Mouse (Mus musculus) limb, embryonic 11.5 days (tissue): Measurements from ENCODE around the gene Cecr2. TPM values are rescaled to one million over a fixed set of nuclear protein-coding genes. Genes with fewer than 3 reads are reported as not detected.

Experiments
- ATAC-seq: fragments of 200-750 bp; cut with Nextera tagmentation; 2 replicates; pipeline ENCODE4 v1.8.0; 2017; ENCODE audit warnings: low read depth; ENCODE audit not compliant: insufficient number of reproducible peaks, low FRiP score, low TSS enrichment
- DNase-seq: peaks from one replicate; pipeline ENCODE4 v3.0.0-alpha.2; 2015; ENCODE audit warnings: low spot score
- H3K27ac ChIP-seq: fragments of 300-500 bp; sonication (generic); replicated peaks from 2 replicates; pipeline ENCODE4 v1.5.1; 2014; ENCODE audit warnings: low read depth, mild to moderate bottlenecking, low read length
- H3K27me3 ChIP-seq: fragments of 300-500 bp; sonication (generic); 2 replicates; pipeline ENCODE4 v1.6.1; 2014; ENCODE audit warnings: mild to moderate bottlenecking, low read length, mixed read lengths; ENCODE audit not compliant: control insufficient read depth, insufficient read depth
- H3K36me3 ChIP-seq: fragments of 300-500 bp; sonication (generic); 2 replicates; pipeline ENCODE4 v1.6.1; 2014; ENCODE audit warnings: mild to moderate bottlenecking, low read length, moderate library complexity, mixed read lengths; ENCODE audit not compliant: control insufficient read depth, insufficient read depth
- H3K4me1 ChIP-seq: fragments of 300-500 bp; sonication (generic); 2 replicates; pipeline ENCODE4 v1.6.1; 2014; ENCODE audit warnings: low read length, mixed read lengths; ENCODE audit not compliant: control insufficient read depth, insufficient read depth
- H3K4me2 ChIP-seq: fragments of 300-500 bp; sonication (generic); 2 replicates; pipeline ENCODE4 v1.6.1; 2014; ENCODE audit warnings: low read depth, mild to moderate bottlenecking, moderate library complexity; ENCODE audit not compliant: severe bottlenecking
- H3K4me3 ChIP-seq: fragments of 300-500 bp; sonication (generic); 2 replicates; pipeline ENCODE4 v1.5.1; 2014; ENCODE audit warnings: low read depth, low read length
- H3K9ac ChIP-seq: fragments of 300-500 bp; sonication (generic); 2 replicates; pipeline ENCODE4 v1.6.1; 2014; ENCODE audit warnings: mild to moderate bottlenecking, low read length
- H3K9me3 ChIP-seq: fragments of 300-500 bp; sonication (generic); 2 replicates; pipeline ENCODE4 v1.6.1; 2016; ENCODE audit warnings: low read length; ENCODE audit not compliant: control insufficient read depth
- WGBS: fragments of 180-500 bp; shearing (Covaris S2); extraction: QIAGEN DNeasy Blood & Tissue Kit; methylation state at CpG from one replicate; pipeline ENCODE4 v1.1.7; 2014; 5-methylcytosine and 5-hydroxymethylcytosine counted together
- polyA plus RNA-seq: library from polyadenylated mRNA; unstranded; fragments of >200 nt; fragmentation: Nextera tagmentation; extraction: Ambion mirVana; gene quantifications from 2 replicates; pipeline ENCODE4 v1.2.1, GENCODE M21; 2014

Cecr2 gene
- polyA plus RNA-seq, 1 experiment from 2014 or later: 13.0 TPM

DNA sequence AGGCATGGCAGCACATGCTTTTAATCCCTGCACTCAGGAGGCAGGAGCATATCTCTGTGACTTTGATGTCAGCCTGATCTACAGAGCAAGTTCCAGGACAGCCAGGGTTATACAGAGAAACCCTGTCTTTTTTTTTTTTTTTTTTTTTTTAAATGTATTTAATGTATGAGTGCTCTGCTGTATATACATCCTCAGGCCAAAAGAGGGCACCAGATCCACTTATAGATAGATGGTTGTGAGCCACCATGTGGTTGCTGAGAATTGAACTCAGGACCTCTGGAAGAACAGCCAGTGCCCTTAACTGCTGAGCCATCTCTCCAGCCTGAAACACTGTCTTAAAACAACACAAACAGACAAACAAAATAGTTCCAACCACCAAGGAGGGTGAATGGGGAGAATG lies 122.7 kb downstream of the Cecr2 start:
- Histone ChIP-seq H3K27me3 (no peaks in the 10 kb centered on the region), H3K27ac (no peak overlapping the region), H3K4me3 (no peak overlapping the region), H3K36me3 (peaks cover 4% of the 10 kb centered on the region), H3K9ac (no peak overlapping the region), H3K4me1 (no peaks in the 10 kb centered on the region), H3K4me2 (no peak overlapping the region), H3K9me3 (no peaks in the 10 kb centered on the region)
- no peak for DNase-seq
- no peak for ATAC-seq

DNA sequence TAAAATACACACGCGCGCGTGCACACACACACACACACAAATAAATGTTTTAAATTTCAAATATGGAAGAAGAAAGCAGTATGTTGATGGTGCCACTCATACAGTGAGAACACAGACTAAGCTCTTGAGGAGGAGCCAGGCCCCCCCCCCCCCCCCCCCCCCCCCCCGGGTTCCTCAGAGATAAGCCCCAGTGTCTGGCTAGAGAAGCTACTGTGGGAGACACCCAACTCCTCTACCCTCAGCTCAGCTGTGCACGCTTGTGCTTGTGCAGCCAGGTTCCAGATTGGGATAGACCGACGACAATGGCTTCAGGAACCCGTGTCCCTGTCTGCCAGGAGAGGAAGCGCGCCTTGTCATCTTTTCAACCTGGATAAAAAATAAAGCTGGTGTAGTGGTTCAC lies 124.0 kb downstream of the Cecr2 start:
- WGBS: 93% methylated on average over 10 of the region's 11 CpGs
- no peaks in the 10 kb centered on the region for H3K4me1 ChIP-seq
- H3K4me2 ChIP-seq: no peak overlapping the region
- DNase-seq (no peak), ATAC-seq (no peak)
- no peak overlapping the region for H3K4me3 ChIP-seq
- H3K9ac ChIP-seq: no peak overlapping the region
- peaks cover 4% of the 10 kb centered on the region for H3K36me3 ChIP-seq
- H3K27me3 ChIP-seq: no peaks in the 10 kb centered on the region
- no peak overlapping the region for H3K27ac ChIP-seq
- no peaks in the 10 kb centered on the region for H3K9me3 ChIP-seq

DNA sequence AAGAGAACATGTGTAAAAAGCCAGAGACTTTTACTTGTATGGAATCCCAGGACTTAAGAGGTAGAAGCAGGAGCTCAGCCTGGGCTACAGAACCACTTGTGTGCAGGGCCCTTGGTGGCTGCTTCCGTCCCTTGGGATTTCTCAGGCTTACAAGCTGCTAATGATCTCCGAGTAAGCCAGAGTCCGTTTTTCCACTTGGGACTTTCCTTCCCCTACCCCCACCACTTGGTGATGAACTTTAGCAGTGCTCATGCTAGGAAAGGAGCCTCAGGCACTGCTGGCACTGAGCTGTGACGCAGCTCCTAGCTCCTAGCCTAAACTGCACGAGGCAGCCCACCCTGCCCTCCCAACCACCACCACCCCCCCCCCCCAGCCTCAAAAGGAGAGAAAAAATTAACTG lies 124.5 kb downstream of the Cecr2 start:
- Histone ChIP-seq H3K27me3 (no peaks in the 10 kb centered on the region), H3K4me2 (no peak overlapping the region), H3K27ac (no peak overlapping the region), H3K9ac (no peak overlapping the region), H3K9me3 (no peaks in the 10 kb centered on the region), H3K4me3 (no peak overlapping the region), H3K36me3 (peaks cover 4% of the 10 kb centered on the region), H3K4me1 (no peaks in the 10 kb centered on the region)
- 41% methylated on average over 5 of the region's 5 CpGs for WGBS
- DNase-seq: no peak
- ATAC-seq: no peak

DNA sequence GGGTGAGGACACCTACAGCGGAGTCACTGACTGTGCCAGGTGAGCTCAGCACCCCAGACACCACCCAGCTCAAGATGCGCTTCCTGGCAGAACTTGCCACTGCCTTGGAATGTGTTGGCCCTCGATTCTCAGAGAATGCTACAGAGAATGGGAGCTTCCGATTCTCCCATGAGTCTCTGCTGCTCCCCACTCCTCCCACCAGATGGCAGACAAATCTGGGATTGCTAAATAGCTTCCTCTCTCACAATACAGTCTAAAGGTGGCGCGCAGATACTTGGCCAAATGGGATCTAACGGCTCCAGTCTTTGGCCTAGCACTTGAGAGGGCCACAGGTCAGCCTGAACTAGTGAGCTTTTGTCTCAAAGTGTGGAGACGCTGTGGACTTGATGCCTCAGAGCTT lies 126.8 kb downstream of the Cecr2 start:
- H3K9me3 ChIP-seq: no peaks in the 10 kb centered on the region
- no peak overlapping the region for H3K4me3 ChIP-seq
- H3K4me2 ChIP-seq: no peak overlapping the region
- WGBS: 86% methylated on average over 8 of the region's 8 CpGs
- no peak for ATAC-seq
- no peak overlapping the region for H3K27ac ChIP-seq
- peaks cover 8% of the 10 kb centered on the region for H3K36me3 ChIP-seq
- no peaks in the 10 kb centered on the region for H3K4me1 ChIP-seq
- H3K27me3 ChIP-seq: no peaks in the 10 kb centered on the region
- H3K9ac ChIP-seq: no peak overlapping the region
- DNase-seq: no peak

DNA sequence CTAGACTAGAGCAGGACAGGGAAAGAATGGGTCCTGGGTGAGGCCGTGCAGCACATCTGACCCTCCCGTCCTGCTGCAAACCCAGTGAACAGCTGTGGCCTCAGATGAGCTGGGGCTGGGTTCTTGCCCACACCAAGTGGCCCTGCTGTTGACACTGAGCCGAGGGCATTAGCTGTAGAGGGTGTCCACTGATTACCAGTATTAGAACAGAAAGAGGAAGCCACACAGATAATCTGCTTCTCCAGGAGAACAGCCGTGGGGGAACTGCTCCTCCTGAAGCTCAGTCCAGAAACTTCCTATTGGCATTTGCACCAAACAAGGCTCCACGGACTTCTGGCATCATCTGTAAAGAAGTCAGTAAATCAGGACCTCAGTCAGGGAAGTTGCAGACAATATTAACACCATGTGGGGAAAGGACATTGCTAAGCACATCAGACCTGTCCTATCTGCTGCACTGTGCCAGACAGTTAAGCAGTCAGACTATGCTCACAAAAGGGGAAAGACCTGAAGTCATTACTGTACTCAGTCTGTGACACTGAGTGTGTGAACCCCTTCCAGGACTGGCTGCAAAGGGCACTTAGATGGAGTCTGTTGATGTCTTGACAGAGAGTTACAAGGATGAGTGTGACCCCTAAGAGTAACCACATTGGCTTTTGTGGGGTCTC lies 129.4 kb downstream of the Cecr2 start:
- ATAC-seq (no peak), DNase-seq (no peak)
- Histone ChIP-seq H3K36me3 (peaks cover 18% of the 10 kb centered on the region), H3K9me3 (no peaks in the 10 kb centered on the region), H3K4me1 (no peaks in the 10 kb centered on the region), H3K27me3 (no peaks in the 10 kb centered on the region), H3K4me3 (no peak overlapping the region), H3K9ac (no peak overlapping the region), H3K27ac (no peak overlapping the region), H3K4me2 (no peak overlapping the region)
- WGBS: 84% methylated on average over 5 of the region's 5 CpGs

DNA sequence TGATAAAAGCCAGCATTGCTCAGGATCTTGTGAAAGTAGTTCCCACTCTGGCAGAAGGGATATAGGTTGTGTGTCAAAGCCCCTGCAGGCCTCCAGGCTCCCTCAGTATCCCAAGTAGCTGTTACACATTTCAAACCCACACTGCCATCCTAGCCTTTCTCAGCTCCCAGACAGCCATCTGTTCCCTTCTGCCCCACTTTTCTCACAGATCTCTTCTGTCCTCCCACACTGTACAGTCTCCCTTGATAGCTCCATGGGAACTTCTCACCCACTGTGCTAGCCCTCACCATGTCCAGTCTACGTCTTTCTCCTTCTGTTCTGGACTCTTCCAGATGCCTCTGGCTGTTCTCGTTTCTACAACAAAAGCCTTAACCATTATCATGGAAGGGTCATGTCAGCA lies 129.9 kb downstream of the Cecr2 start:
- Histone ChIP-seq H3K4me2 (no peak overlapping the region), H3K27me3 (no peaks in the 10 kb centered on the region), H3K36me3 (peaks cover 19% of the 10 kb centered on the region), H3K27ac (no peak overlapping the region), H3K4me1 (no peaks in the 10 kb centered on the region), H3K9ac (no peak overlapping the region), H3K4me3 (no peak overlapping the region), H3K9me3 (no peaks in the 10 kb centered on the region)
- no peak for ATAC-seq
- no peak for DNase-seq
- WGBS: 87% methylated on average over 2 of the region's 2 CpGs

DNA sequence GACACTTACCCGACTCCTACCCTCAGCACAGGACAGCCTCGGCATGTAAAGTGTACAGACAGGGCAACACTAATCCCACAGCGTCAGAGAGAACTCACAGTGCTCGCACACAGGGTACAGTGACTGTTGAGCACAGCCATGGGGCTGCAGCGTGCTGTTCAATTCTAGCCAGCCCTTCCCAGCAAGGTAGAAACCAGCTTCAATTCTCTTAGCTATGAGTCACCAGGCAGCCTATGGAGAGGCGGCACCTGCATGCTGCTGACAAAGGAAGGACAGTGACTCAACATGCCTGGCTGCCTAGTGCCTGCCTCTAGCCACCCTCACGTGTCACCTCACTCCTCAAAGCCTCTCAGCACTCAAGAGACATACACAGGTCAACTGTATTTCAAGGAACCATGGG lies 131.8 kb downstream of the Cecr2 start:
- DNase-seq (no peak), ATAC-seq (no peak)
- no peak overlapping the region for H3K4me2 ChIP-seq
- no peaks in the 10 kb centered on the region for H3K4me1 ChIP-seq
- 95% methylated on average over 7 of the region's 7 CpGs for WGBS
- H3K9me3 ChIP-seq: no peaks in the 10 kb centered on the region
- H3K27me3 ChIP-seq: no peaks in the 10 kb centered on the region
- H3K4me3 ChIP-seq: no peak overlapping the region
- H3K36me3 ChIP-seq: peaks cover 23% of the 10 kb centered on the region; the same call in 1 of the 2 replicates
- H3K9ac ChIP-seq: no peak overlapping the region
- no peak overlapping the region for H3K27ac ChIP-seq

DNA sequence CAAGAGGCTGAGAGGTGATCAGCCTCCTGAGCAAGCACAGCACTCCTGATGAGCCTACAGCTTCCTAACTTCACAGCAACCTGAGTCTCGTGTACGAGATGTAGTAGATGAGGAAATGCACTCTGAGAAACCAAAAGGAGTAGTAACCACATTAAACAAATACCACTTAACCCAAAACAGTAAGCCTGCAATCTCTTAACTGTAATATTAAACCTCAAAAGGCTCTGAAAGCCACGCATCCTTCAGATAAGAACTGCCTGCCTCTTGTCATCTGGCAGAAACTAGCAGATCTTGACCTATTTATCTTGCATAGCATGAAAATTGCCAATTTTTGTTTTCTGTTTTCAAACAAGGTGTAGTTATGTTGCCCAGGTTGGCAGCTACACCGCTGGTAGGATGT lies 132.7 kb downstream of the Cecr2 start:
- H3K4me3 ChIP-seq: no peak overlapping the region
- no peak overlapping the region for H3K4me2 ChIP-seq
- no peak for ATAC-seq
- H3K27me3 ChIP-seq: no peaks in the 10 kb centered on the region
- H3K36me3 ChIP-seq: peaks cover 31% of the 10 kb centered on the region; the same call in 1 of the 2 replicates
- DNase-seq: no peak
- 93% methylated on average over 4 of the region's 4 CpGs for WGBS
- H3K27ac ChIP-seq: no peak overlapping the region
- H3K9ac ChIP-seq: no peak overlapping the region
- H3K9me3 ChIP-seq: no peaks in the 10 kb centered on the region
- no peaks in the 10 kb centered on the region for H3K4me1 ChIP-seq

DNA sequence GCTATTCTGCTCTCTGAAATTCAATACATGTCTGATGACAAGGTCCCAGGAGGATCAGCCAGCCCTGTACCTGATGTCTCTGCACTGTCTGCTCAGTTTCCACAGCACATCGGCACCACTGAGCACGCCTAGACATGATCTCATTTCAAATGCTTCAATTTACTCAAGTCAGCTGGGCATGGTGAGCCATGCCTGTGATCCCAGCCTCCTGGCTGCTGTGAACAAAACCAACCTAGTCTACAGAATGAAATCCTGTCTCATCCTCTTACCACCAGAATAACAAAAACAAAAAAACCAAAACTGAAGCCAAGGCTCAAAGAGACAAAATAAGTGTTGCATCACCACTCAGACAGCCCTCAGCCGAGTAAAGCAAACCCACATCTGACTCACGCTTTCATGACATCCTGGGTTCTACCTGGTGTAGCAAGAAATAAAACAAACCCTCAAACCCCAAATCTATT lies 133.4 kb downstream of the Cecr2 start:
- 94% methylated on average over 4 of the region's 4 CpGs for WGBS
- Histone ChIP-seq H3K4me3 (no peak overlapping the region), H3K4me2 (no peak overlapping the region), H3K9ac (no peak overlapping the region), H3K9me3 (no peaks in the 10 kb centered on the region), H3K36me3 (peaks cover 31% of the 10 kb centered on the region; the same call in 1 of the 2 replicates), H3K4me1 (no peaks in the 10 kb centered on the region), H3K27me3 (no peaks in the 10 kb centered on the region), H3K27ac (no peak overlapping the region)
- no peak for ATAC-seq
- DNase-seq: no peak
